Mouse (Mus musculus) embryonic stem cell, embryonic (primary cell): ENCODE data around the gene Zfp790.
"Not testable (repeated sequence)": the region's sequence is repeated elsewhere in the genome, so short reads cannot be mapped to it uniquely, and the experiment has no call there.

Experiments
- CTCF ChIA-PET, 4 experiments: fragments of 300-600 bp in 2 of 4; fragments of 350-600 bp in 2 of 4; sonication (Branson Sonifier 250); formaldehyde crosslinking; loops; one replicate each; lab custom pipeline; 2022; ENCODE audit warnings: inconsistent platforms in 2 of 4; lab: Charles Lee
- POLR2A ChIA-PET, 4 experiments: fragments of 300-600 bp in 2 of 4; fragments of 350-600 bp in 2 of 4; sonication (Branson Sonifier 250); formaldehyde crosslinking; loops; one replicate each; lab custom pipeline; 2022; ENCODE audit warnings: antibody characterized with exemption in 4 of 4, inconsistent platforms in 1 of 4; lab: Charles Lee

The Zfp790 gene

DNA sequence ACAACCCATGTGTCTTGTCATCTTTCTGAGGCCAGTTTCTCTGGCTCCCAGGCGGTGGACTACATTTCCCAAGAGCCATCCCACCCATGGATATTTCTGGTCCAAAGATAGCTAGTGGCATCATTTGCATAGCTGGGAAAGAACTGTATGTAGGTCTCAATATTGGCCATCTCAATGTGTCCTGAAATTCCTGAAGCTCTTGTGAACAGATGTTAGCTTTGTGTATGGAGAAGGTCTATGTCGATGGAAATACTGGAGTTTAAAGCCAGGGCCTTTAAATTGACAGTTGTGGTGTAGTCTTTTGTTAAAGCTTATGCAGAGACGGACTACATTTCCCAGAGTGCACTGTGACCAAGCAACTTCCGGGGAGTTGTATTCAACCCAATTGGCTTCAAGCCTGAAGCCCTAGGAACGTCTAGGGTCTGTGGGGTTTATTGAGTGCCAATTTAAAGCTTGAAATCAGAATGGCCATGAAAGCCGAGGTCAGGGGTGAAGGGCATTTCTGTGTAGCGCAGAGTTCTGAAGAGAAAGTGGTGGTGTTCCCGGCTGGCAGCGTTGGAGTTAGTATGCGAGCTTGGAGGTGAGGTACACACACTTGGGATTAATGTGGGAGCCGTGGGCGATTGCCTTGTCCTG is 2.8 kb downstream of the Zfp790 start:
- POLR2A ChIA-PET, result interaction anchor here (0.6 to 2.5 kb wide), 34 partner anchors 10 to 1152 kb away, joined by 3 to 11 read pairs (median 4); partner anchors contain the start of genes Thap8 (in 2 of the 4), Wdr62 (in 2 of the 4), Zfp30 (in 2 of the 4) and Zfp568 (in 2 of the 4)
- CTCF ChIA-PET, result interaction anchor here in 3 of 4 experiments (0.5 to 0.7 kb wide), 5 partner anchors 35 to 272 kb away, joined by 3 to 4 read pairs (median 3); partner anchors contain the start of gene Zfp30 (in 1 of the 3)

DNA sequence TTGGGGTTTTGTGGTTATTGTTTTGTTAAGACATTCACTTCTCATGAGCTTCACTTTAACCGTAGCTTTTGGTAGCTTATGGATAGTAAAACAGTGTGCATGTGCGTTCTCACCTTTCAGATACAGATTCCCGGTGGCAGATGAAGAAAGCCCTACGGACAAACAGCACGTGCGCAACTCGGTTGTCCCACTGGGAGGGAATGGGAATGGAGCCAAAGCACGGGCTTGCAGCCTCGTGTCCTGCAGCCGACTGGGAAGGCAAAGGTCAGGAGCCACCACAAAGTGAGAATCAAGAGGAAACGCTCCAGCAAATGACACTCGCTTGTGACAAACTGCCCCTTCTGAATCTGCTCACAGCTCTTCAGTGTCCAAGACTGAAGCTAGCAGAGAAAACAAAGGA is 12.1 kb downstream of the Zfp790 start:
- ChIA-PET CTCF (interaction anchor here in 1 of 4 experiments (1.1 kb wide), 1 partner anchor 35 kb away, joined by 3 read pairs; no protein-coding TSS in a partner anchor), POLR2A (interaction anchor here in 2 of 4 experiments (0.6 to 1.4 kb wide), 4 partner anchors 7 to 13 kb away, joined by 3 read pairs; partner anchors contain the start of gene Zfp790 (in 1 of the 2))

DNA sequence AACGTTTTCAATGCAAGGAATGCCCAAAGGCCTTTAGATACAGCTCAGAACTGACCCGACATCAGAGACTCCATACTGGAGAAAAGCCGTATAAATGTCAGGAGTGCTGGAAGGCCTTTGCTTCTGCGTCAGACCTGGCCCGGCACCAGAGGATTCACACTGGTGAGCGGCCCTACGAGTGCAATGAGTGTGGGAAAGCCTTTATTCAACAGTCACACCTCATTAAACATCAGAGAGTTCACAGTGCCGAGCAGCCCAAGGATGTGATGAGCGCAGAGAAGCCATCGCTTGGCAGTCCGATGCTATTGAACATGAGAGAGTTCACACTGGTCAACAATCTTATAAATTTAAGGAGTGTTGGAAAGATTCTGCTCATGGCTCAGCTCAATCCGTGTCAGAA is 13.9 kb downstream of the Zfp790 start:
- ChIA-PET CTCF (no interaction called here), POLR2A (interaction anchor here in 2 of 4 experiments (0.7 to 0.9 kb wide), 4 partner anchors 12 to 15 kb away, joined by 3 read pairs; no protein-coding TSS in a partner anchor)

DNA sequence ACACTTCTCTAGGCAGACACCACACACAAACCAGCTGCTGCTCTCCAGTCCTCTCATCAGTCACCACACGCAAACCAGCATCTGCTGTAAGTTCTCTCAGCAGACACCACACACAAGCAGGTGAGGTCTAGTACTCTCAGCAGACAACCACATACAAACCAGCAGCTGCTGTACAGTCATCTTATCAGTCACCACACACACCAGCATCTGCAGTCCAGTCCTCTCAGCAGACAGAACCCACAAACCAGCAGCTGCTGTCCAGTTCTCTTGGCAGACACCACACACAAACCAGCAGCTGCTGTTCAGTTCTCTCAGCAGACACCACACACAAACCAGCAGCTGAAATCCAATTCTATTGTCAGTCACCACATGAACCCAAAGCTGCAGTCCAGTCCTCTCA is 20.9 kb downstream of the Zfp790 start:
- ChIA-PET POLR2A (interaction anchor here in 2 of 4 experiments (0.9 to 1.6 kb wide), 3 partner anchors 10 to 69 kb away, joined by 3 to 4 read pairs (median 3); partner anchors contain the start of gene Zfp84 (in 1 of the 2)), CTCF (interaction anchor here in 1 of 4 experiments (0.6 to 1.1 kb wide), 2 partner anchors 25 to 255 kb away, joined by 4 to 5 read pairs; no protein-coding TSS in a partner anchor)

DNA sequence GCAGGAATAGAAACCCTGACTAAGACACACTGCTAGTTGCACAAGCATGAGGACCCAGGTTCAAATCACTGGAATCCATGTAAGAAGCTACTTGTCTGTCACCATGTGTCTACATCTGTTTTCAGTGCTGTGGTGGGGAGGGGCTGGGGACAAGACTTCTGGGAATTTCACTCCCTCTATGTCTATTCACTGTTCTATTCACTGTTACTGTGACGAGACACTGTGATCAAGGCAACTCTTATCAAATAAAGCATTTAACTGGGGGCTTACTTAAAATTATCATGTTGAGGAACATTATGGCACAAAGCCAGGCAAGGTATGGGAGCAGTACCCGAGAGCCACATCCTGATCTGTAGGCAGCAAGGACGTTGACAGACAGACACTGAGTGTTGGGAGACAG is 23.3 kb downstream of the Zfp790 start:
- ChIA-PET POLR2A (interaction anchor here in 1 of 4 experiments (1.0 kb wide), 1 partner anchor 20 kb away, joined by 3 read pairs; no protein-coding TSS in a partner anchor), CTCF (no interaction called here)

DNA sequence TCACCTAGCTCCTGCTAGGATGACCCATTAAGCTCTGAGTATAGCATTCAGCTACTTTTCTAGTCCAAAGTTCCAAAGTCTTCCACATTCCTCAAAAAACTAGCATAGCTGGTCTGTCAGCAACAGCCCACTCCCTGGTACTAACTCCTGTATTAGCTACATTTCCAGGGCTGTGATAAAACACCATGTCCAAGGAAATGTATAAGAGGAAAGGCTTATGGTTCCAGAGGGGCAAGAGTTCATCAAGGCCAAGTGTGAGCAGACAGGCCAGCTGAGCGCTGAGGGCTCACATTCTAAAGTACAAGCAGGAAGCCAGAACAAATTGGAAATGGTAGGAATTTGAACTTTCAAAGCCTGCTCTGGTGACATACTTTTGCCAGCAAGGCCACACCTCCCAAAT is 26.2 kb downstream of the Zfp790 start:
- CTCF ChIA-PET, result no interaction called here
- POLR2A ChIA-PET, result interaction anchor here in 3 of 4 experiments (0.6 to 1.5 kb wide), 4 partner anchors 10 to 20 kb away, joined by 3 to 6 read pairs (median 3); no protein-coding TSS in a partner anchor

DNA sequence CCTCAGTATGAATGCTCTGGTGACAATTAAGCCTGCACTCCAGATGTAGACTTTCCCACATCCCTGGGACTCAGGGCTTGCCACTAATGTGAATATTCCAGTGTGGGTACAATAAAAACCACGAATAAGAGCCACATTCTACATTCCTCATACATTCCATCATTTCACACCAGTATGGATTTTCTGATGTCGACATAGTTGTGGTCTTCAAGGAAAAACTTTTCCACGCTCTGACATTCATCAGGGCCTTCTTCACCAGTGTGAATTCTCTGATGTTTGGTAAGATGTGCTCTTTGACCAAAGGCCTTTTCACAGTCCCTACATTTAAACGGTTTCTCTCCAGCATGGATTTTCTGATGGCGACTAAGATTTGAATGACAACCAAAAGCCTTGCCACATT is 28.7 kb downstream of the Zfp790 start:
- CTCF ChIA-PET, result no interaction called here
- POLR2A ChIA-PET, result interaction anchor here in 2 of 4 experiments (0.6 to 1.0 kb wide), 2 partner anchors 14 to 487 kb away, joined by 3 read pairs; no protein-coding TSS in a partner anchor

DNA sequence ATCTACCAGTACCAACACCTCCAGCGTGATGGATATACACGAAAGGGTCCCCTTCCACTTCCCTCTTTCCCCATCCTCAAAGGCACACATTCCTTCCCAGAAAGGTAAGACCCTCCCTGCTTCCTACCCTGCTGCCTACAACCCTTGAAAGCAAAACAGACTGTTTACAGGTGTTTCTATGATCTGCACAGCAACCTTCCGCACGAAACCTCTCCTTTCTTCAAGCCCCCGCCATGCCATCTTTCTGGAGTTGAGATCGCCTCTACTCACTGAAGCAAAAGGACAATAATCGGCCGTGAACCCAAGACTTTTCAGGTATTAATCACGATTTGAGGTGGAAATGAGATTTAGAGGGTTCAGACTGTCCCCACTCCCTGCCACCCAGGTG is 36.9 kb downstream of the Zfp790 start:
- POLR2A ChIA-PET, result no interaction called here
- CTCF ChIA-PET, result no interaction called here

DNA sequence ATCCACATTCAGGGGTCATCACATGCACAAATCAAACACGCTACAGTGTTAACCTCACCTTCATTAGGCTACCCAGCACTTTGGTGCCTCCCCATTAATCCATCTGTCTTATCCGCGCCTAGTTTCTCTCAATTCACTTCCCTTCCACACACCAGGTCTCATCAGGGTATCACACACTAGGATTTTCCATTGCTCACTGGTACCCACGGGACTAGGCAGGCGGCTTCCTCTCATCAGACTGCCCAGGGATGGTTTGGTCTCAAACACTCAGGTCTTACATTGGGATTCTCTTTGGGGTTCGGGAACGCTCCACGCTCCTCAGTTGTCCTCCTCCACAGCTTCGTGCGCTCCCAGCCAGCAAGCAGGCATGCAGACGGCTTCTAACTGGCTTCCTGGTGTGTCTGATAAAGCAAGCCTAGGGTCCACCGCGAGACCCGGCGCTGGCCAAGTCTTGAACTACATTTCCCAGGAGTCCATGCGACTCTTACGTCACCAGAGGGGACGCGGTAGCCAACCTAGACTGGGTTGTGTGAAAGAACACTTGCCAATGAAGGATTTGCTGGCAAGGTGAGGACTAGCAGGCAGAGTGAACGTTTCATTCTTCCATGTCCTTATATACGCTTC is 37.4 kb downstream of the Zfp790 start, which contains the start of gene Zfp940:
Zfp940 (minus strand) TSS at position 451 of the 624 bp plus-strand sequence.
- ChIA-PET CTCF (no interaction called here), POLR2A (no interaction called here)

DNA sequence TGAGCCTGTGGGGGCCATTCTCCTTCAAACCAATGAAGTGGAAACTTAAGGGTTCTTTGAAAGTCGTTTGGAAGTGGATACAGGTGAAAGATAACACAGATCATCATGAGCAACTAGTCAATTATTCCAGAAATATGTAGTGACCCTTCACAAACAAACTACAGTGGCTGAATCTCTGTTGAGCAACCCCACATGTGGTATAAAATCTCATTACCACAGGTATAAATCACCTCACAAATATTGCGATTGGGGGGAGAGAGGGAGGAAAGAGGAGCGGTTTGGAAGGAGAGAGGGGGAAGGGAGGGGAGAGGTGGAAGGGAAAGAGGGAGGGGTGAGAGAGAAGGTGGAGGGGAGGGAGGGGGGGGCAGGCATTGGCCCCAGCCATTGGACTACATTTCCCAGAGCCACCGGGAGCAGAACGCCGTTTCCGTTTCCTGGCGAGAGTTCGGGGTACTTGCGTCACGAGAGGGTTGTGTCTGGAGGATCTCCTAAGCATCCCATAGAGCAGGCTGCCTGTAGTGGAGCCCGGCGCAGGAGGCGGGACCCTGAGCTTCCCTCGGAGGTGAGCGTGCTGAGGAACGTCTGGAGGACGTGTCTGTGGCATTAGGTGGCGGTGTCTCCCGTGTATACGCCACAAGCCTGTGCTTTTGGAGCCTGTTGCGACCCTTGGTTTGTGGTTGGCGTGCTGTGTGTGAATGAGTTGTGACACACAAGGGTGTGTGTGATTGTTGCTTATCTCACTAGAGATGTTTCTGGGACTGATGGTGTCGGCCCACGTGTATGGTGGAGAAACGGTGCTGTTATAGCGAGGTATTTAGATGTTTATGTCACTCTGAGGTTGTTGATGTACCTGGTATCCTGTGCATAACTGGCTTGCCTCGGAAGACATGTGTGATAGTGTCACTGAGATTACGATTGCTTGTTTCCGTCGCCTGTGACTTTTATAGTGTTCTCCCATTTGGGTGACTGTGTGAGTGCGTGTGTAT is 43.9 kb downstream of the Zfp790 start, which contains the start of gene Zfp420:
Zfp420 (plus strand) TSS at position 448 of the 986 bp plus-strand sequence.
- CTCF ChIA-PET, result interaction anchor here in 2 of 4 experiments (0.5 to 1.0 kb wide), 6 partner anchors 41 to 461 kb away, joined by 3 to 4 read pairs (median 3); partner anchors contain the start of genes E130208F15Rik (in 1 of the 2) and Zfp27 (in 1 of the 2)
- POLR2A ChIA-PET, result interaction anchor here in 3 of 4 experiments (0.5 to 1.0 kb wide), 13 partner anchors 8 to 339 kb away, joined by 3 to 4 read pairs (median 3); partner anchors contain the start of genes Capns1 (in 1 of the 3) and Zfp383 (in 1 of the 3)

DNA sequence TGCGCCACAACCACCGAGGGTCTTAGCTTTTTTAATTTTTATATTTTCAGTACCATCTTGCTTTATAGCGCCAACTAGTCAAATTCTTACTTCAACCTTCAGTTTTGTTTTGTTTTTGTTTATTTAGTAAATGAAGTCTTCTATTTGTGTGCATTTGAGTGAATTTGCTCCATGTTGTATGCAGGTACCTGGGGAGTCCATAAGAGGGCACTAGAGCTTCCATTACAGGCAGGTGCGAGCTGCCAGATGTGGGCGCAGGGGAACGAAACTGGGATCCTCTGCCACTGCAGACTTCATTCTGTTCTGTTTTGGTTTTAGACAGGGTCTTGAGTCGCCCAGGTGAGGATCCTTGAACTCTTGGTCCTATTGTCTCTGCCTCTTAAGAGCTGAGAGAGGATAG is 45.7 kb downstream of the Zfp790 start:
- CTCF ChIA-PET, result interaction anchor here in 3 of 4 experiments (0.6 to 1.2 kb wide), 6 partner anchors 25 to 310 kb away, joined by 3 to 5 read pairs (median 4); no protein-coding TSS in a partner anchor
- POLR2A ChIA-PET, result interaction anchor here in 2 of 4 experiments (1.0 to 1.6 kb wide), 5 partner anchors 20 to 127 kb away, joined by 3 to 4 read pairs (median 3); partner anchors contain the start of gene Zfp27 (in 1 of the 2)

DNA sequence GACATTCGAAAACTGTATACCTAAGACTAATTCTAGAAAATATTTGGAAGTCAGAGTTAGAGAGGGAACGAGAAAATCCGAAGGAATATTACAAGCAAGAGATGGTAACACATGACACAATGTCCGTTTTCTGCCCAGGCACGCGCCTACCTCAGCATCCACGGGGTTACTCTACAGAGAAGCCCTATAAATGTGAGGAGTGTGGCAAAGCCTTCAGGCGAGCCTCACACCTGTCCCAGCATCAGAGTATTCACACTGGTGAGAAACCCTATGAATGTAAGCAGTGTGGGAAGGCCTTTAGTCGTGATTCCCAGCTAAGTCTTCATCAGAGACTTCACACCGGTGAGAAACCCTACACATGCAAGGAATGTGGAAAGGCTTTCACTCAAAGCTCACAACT is 58.3 kb downstream of the Zfp790 start:
- CTCF ChIA-PET, result interaction anchor here in 1 of 4 experiments (1.2 kb wide), 1 partner anchor 85 kb away, joined by 3 read pairs; no protein-coding TSS in a partner anchor

DNA sequence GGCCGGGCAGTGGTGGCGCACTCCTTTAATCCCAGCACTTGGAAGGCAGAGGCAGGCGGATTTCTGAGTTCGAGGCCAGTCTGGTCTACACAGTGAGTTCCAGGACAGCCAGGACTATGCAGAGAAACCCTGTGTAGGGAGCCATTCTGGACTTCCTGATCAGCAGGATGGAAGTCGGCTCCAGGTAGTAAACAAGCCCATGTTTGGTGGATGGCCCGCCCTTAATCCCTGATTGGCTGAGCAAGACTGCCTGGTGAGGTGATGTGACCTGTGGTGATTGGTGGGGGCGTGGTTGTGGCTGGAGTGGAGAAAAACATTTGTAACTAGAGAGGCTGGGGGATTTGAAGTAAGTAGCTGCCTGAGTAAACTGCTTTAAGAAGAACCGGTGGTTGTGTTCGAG is 61.6 kb downstream of the Zfp790 start:
- POLR2A ChIA-PET, result interaction anchor here in 1 of 4 experiments (1.0 kb wide), 1 partner anchor 218 kb away, joined by 3 read pairs; no protein-coding TSS in a partner anchor

More for the DNA sequence above, 58.3 kb downstream of the Zfp790 start:
- POLR2A ChIA-PET, result no interaction called here

DNA sequence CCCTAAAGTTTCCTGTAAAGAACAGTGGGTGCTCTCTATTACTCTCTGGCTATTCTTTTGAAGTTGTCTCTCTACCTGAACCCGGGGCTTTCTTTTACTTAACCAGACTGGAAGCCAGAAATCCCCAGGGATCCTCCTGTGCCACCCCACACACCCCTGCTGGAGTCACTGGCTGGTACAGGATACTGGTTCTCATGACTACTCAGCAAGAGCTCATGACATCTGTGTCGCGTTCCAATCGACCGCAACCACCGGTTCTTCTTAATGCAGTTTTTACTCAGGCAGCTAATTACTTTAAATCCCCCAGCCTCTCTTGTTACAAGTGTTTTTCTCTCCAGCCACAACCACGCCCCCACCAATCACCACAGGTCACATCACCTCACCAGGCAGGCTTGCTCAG is 64.1 kb downstream of the Zfp790 start:
- CTCF ChIA-PET, result no interaction called here
- POLR2A ChIA-PET, result interaction anchor here in 3 of 4 experiments (0.7 to 2.7 kb wide), 22 partner anchors 9 to 579 kb away, joined by 3 to 13 read pairs (median 3); partner anchors contain the start of genes Zfp383 (in 2 of the 3), Gm26920 (in 1 of the 3), Zfp27 (in 1 of the 3) and Zfp566 (in 1 of the 3)

More for the DNA sequence above, 61.6 kb downstream of the Zfp790 start:
- CTCF ChIA-PET, result not testable (repeated sequence)
